Mouse (Mus musculus) granulocyte monocyte progenitor cell, adult 5-6 weeks (primary cell): ENCODE measurements around the gene Espnl. TPM values are rescaled to one million over a fixed set of nuclear protein-coding genes. Genes with fewer than 3 reads are reported as not detected.

Source experiments
- ATAC-seq: replicated peaks from 2 replicates; pipeline ENCODE4 v1.8.0; 2016; ENCODE audit warnings: mild to moderate bottlenecking, moderate TSS enrichment, inconsistent platforms; ENCODE audit not compliant: poor library complexity, severe bottlenecking
- total RNA-seq, 2 experiments: library from RNA; stranded (forward) in 1 of 2; stranded (reverse) in 1 of 2; fragments of 200-712, 200-1000 nt in 1 of 2; fragments of >200 nt in 1 of 2; fragmentation: Nextera tagmentation in 1 of 2; gene quantifications; 2 replicates each; pipeline ENCODE4 v1.2.3; 2014 to 2017

Gene Espnl
- total RNA-seq, 2 experiments from 2014 or later: 0.26 to 0.95 TPM

DNA sequence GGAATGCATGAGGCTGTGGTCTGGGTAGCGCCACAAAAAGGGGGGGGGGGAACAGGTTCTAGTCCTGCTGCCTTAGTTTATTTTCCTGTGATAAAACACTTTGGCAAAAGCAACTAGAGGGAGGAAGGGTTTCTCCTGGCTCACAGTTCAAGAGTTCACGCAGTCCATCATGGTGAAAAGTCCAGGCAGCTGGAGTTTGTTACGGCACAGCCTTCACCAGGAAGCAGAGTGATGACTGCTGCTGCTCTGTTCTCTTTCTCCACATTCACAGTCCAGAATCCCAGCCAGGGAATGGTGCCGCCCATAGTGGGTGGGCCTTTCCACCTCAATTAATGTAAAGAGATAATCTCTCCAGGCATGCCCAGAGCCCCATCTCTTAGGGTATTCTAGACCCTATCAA is 9.6 kb upstream of the Espnl start:
- no peak for ATAC-seq

DNA sequence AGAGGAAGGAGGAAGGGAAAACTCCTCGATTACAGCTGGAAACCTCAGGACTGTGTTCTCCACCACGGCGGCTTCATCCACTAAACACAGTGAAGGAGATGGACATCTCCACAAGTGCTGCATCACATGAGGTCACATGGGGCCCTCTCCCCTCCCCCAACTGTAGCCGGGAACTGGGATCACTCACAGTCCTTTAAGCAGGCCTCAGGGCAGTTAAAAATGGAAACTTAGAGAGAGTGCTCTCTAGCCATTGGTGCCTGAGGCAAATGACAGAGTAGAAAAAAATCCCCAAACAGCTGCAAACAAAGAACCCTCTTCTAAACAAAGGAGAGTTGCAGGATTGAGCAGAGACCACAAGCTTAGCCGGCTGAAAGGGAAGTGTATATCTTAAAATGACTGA is 8.6 kb upstream of the Espnl start:
- no peak for ATAC-seq

DNA sequence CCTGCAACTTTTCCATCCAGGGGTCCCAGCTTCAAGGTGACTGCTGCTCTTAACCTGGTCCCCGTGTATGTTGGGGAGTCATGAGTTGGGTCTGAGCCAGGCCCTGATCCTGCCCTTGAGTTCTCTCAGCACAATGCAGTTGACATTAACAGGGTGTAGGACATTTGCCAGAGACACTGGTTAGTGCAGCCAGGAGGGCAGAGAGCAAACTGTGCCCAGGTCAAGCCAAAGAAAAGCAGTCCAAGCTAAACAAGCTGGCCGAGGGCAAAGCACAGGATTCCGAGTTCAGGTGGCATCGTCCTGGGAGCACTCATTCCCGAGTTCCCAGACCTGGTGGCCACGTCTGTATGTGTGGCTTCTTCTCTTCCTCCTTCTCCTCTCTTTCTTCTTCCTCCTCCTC is 4.2 kb upstream of the Espnl start:
- ATAC-seq: no peak

DNA sequence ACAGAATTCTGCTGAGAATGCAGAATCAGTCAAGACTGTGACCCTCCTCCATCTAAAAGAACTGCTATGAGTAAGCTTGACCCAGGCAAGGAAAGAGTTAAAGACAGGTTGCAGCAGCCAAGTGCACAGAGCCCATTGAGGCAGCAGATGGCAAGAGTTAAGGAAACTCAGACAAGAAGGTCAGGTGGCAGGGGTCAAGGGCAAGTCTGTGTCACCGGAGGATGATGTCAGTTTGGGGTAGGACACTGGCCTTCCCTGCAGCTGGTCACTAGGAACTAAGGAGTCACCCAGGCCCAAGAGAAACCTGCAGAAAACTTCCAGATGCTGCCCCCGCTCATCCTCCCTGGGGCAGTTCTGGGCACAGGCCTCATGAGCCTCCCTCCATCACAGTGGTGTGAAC is 2.8 kb downstream of the Espnl start:
- ATAC-seq: no peak

DNA sequence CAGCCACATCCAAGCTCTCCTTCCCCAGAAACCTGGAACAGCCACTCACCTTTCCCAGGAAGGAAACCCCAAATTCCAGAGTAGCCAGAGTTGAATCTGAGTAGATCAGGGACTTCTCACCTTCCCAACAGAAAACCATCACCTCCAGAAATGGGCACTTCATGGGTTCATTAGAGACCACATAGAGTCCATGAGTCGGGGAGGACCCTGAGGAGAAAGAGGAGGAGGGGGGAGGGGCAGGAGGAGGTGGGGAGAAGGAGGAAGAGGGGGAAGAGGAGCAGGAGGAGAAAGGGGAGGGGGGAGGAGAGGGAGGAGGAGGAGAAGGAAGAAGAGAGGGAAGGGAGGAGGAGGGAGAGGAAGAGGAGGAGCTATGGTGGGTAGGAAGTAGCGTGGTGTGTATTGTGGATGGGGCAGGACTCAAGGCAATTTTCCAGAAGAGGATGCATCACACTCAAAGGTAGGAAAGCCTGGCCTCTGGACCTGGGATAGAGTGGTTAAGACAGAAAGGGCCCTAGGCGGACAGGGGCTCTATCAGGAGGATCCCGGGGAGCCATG is 3.7 kb downstream of the Espnl start:
- no peak for ATAC-seq

DNA sequence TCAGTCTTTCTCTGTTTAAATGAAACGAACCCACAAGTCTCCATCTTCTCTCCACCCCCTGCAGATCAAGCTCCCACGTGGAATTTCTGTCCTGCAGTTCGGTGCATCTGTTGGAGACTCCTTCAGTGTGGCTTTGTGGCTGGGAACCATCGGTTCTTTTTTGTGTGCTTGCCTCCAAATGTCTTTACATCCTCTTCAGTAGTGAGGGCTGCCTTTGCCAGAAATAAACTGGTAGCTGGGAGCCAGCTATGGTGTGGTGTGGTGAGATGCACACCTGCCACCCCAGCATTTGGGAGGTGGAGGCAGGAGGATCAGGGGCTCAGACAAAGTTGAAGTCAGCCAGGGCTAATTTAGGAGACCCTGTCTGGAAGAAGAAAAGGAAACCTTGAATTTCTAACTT is 10.2 kb downstream of the Espnl start:
- no peak for ATAC-seq

DNA sequence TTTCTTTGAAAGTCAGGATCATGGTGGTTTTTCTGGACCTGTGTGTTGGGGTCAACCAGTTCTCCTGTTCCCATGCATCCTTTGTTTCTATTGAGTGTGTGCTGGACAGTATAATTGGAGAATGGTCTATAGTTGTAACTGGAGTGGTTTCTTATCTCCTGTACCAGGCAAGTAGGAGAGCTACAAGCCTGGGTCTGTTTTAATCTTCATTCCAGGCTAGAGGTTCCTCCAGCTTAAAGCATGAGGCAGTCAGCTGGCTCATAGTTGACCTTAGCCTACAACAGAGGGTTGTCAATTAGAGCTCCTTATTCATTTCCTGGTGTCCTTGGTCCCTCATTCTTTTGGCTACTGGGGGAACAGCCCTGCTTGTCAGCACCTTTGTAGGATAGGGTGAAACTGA is 11.7 kb downstream of the Espnl start:
- no peak for ATAC-seq

DNA sequence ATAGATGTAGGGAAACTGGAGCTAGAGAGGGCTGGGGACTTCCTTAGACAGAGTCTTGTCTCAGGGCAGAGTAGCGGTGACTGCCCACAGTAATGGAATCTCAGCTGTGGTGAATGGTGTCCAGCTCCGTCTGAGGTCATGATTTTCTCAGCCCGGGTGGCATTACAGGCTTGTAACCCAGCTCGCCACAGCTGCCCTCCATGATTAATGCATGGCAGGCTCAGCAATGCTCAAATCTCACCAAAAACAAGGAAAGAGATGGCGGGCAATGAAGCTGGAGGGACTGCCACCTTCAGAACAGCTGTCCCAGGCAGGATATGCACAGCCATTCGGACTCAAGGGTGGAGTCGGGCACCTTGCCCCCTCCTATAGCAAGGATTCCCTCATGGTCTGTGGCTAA is 15.5 kb downstream of the Espnl start:
- no peak for ATAC-seq

DNA sequence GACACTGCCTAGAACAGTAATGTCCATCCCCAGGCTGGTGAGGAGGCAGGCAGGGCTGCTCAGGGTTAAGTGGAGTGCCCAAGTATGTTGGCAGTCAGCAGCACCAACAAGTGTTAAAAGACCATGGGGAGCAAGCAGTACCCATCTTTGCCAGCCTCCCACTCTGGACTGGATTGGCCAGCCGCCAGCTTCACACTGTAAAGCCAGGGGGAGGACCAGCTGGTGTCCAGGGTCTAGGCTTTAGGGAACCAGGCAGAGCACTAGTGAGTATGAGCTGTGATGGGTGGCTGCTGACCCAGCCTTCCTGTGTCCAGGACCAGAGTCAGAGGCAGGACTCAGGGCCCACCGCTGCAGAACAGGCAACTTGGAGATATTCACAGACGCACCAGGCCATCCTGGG is 22.1 kb downstream of the Espnl start:
- ATAC-seq: no peak

DNA sequence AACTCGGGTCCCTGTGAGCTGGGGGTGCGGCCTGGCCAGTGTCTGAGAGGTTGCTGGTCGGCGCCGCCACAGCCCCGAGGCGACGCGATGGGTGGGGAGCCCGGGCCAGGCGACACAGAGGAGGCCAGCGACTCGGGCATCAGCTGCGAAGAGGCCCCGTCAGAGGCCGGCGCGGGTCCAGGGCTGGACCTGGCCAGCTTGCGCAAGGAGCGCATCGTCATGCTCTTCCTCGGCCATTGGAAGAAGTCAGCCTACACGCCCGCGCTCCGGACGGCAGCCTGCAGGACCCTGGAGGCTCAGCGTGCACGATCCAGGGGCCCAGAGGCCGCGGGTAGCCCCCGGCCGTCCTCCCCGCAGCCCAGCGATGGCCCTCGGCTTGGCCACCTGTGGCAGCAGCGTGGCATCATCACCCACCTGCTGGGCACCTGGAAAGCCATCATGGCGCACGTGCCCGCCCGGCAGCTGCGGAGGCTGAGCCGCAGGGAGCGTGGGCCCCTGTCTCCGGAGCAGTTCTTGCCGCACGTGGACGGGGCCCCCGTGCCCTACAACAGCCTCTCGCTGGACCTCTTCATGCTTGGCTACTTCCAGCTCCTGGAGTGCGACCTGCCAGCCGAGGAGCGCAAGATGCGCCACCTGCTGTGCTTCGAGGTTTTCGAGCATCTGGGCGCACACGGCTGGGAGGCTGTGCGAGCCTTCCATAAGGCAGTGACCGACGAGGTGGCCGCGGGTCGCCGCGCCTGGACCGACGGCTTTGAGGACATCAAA is 23.2 kb downstream of the Espnl start:
- peak; percentile 28; the same call in 1 of the 2 replicates for ATAC-seq

DNA sequence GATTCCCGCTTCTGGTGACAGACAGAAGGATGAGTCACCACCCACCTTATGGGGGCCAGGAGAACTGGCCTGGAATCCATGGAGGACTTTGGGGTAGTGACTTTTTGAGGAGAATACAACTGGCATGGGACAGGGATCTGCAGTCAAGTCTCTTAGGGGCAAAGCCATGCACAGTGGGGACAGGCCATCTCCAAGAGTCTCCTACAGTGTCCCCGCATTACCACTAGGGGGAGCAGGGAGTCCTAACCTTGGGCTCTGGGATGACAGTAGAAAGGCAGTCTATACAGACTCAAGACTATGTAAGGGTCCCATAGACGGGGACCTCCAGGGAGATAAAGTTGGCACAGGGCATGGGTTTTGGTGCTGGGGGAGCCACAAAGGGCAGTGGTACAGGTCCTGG is 25.0 kb downstream of the Espnl start:
- ATAC-seq: peak; percentile 80

DNA sequence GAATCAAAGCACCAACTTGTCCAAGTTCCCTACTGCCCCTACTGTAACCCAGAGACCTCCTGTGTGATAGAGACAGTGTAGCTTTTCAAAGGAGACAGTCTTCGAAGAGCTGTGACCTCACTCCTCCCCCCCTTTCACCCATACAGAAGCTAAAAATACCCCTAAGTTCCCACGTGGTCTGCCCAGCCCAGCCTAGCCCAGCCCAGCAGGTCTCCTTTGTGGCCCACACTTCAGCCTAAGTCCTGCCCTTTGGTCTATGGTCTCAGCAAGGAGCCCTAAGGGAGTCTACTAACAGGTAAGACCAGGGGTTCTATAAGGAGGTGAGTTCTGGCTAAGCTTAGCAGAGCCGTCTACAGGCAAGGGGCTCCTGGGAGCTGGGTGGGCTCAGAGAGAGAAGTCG is 29.0 kb downstream of the Espnl start, which contains the start of gene Klhl30:
Gene Klhl30 (plus strand): TSS at position 176 of the 400 bp plus-strand sequence.
- ATAC-seq: no peak

DNA sequence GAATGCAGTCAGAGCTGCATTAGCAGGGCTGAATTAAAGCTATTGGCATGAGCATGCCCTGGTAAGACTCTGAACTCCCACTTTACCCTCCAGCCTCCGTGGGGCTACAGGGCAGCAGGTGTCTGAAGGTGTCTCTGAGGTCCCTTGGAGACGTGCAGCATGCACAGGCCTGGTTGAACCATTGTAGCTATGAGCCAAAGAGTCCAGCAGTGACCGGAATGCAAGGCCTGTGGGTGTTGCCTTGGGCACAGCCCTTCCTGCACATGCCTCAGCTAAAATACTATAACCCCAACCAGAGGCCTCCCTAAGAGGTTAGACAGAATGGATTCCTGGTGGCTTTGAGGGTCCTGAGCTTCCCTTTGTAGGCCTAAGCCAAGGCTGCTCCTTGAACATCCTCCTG is 29.4 kb downstream of the Espnl start:
- ATAC-seq: no peak

DNA sequence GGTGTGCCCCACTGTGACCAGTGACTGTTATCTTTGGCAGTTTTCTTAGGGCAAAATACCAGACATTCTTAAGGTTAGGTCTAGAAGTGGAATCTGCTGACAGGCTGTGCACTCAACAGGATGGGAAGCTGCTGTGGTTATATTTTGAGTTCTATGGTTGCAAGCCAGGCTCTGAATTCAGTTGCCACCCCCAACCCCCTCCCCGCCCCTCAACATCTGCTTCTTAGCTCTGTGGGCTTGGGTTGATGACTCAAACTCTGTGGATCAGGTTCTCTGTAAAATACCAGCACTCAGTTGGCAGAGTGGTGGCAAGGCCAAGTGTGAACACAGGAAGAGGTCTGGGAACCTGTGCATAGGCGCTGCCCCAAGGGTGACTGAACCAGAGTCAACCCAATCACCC is 30.4 kb downstream of the Espnl start:
- no peak for ATAC-seq

DNA sequence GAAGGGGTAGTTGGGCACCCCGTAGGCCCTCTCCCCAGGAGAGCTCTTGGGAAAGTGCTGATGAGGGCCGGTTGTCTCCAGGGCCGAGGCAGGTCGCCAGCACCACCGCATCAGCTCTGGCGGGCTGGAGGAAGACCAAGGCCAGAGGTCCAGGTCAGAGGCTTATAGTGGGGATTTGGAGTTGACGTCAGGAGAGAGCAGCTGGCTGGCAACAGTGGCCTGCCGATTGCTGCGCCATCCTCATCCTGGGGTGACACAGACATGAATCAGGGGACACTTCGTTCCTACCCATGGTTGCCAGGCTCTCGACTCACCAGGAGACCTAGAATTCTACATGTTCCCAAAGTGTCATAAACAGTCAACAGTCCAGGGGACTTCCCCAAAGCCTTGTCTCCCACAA is 34.2 kb downstream of the Espnl start:
- ATAC-seq: no peak

DNA sequence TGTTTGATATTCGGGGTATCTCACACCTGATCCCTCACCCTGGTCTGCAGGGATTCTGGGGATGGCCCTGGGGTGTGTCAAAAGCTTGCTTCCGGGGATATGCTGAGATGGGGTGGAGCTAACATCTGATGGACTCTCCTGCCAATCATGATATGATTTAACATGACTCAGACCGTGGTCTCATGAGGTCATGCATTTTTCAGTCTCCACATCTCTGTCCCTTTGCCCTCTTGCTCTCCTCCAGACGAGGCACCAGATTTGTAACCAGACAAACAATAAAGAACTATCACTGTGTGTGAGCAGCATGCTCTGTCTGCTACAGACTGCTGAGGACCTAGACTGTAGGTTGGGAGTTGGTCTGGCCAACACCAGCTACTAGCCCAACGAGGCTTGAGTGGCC is 40.2 kb downstream of the Espnl start:
- ATAC-seq: no peak

DNA sequence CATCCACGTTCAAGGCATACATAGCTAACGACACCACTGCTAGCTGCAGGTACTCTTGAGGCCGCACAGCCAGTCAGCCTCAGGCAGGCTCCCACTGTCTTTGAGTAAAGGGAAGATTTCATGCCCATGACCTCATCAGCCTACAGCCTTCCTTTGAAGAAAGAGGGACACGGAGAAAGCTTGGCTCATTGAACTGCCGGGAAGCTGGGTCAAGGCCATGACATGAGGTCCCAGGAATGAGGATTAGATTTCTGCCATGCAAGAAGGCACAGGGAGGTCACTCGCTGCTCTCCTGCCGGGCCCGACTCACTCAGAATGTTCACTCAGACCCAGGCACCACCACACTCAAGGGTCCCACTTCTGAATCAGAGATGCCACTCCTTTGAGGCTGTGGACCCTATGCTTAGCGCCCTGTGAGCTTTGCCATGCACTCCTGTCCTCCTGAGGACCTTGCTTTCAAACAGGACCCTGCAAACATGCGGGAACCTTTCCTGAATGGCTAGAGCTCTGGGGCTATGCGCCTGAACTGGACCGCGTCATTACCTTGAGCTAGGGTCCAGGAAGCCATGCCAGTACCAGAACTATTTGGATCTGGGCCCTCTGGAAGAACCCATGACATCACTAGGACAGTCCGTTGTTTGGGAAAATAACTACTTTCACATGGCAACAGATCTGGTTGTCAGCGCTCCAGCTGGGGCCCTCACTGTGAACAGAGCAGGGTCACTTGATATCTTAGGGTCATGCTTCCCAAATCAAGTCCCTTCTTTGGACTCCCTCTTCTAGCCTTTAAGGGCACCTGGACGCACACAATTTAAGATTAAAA is 43.2 kb downstream of the Espnl start:
- ATAC-seq: no peak

DNA sequence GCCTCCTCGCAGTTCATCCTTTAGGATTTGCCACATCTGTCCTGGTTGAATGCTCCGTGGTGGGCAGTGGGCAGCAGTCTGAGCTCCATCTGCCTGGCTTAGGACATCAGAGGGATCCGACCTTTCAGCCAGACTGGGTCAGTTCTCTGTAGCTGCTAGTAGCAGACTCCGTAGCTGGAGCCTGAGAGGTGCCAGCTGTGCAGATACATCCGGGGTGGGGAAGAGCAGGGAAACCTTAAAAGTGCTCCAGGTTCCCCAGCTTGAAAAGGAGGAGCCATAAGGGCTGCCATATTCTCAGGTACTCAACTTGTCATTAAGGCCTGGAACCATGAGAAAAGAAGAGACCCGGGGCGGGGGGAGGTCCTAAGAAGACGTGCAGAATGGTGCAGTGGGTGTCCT is 43.9 kb downstream of the Espnl start:
- ATAC-seq: no peak

DNA sequence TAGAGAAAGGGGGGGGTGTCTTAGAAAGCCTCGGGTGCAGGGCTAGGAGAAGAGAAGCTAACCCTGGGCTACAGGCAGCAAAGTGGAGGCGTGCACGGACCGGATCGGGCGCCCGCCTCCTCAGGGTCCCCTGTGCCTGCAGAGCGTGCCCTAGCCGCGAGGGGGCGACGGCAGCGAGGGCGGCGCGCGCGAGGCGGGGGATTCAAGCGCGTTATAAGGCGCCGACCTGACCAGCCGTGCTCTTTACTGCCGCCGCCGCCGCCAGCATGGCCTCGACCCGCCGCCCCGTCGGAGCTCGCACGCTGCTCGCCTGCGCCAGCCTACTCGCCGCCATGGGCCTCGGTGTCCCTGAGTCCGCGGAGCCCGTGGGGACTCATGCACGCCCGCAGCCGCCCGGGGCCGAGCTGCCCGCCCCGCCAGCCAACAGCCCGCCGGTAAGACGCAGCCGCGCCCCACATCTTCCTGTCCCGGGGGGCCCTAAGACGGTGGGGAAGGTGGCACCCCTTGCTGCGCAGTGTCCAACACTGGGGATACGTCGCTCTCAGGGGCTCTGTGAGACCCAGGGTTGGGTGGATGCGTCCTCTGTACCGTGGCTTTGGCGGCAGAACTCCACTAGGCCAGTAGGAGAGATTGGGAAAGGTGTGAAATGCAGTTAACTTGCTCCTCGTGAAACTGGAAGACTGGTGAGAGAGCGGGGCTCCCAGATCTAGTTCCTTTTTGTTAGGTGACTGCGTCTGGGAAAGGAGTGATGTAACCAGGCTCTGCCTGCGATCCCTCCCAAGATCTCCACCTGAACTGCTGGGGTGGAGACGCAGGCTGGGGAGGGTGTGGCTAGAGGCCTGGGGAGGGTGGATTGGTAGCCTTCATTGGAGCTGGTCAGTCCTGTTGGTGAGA is 44.6 kb downstream of the Espnl start, which contains the start of gene Erfe:
Gene Erfe (plus strand): TSS at position 216 of the 894 bp plus-strand sequence.
- peak; percentile 84 for ATAC-seq

DNA sequence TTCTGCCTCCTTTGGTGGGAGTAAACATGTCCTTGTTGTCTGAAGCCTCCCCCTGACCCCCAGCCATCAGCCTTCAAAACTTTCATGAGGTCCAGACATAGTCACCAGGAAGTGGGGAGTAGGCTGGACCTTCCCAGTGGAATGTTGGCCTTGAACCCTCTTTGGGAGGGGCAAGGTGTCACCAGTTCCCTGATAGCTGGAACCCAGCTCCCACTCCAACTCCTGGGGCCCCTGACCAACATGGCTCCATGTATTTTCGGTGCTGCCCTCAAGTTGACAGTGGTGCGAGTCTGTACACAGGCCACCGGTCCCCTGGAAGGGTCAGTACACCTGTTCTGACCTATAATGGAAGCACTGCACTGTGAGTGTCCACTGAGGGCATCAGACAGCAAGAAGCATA is 45.4 kb downstream of the Espnl start:
- no peak for ATAC-seq
